ENCODE assay signal across 31 mouse cellular contexts in the genomic region with DNA sequence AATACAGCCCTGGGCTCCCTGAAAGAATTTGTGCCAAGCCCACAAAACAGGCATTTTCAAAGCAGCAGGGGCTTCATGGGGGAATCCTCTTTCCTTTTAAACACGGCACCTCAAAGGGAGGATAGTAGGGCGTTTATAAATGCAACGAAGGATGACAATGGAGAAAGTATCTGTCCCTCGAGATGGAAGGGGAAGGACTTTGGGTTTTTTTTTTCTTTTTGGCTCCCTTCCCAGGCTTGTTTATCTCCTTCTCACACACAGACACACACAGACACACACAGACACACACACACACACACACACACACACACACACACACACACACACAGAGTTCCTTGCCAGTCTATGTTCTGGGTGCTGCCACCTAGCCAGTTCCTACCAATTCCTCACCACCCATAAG. TPM values are rescaled to one million over a fixed set of nuclear protein-coding genes. Genes with fewer than 3 reads are reported as not detected.
DNase-seq lines count a peak whose midpoint lies in the region; ATAC-seq lines count a peak whose summit lies in the region.
"Had no signal": no experiment of that assay in that cellular context is flagged by ENCODE, and none has a peak within 500 bp of the region (broad histone marks: within the 10 kb centered on the region; RNA-seq: fewer than 3 reads in every experiment).

No protein-coding gene starts in this region.

- H3K4me1 ChIP-seq in forebrain, embryonic 13.5 days = peaks cover 50% of the 10 kb centered on the region
- peaks cover 24% of the 10 kb centered on the region for H3K4me1 ChIP-seq in forebrain, embryonic 12.5 days
- H3K4me1 ChIP-seq in midbrain, embryonic 14.5 days (ENCODE audit: control insufficient read depth, insufficient read depth, low read length) = peaks cover 31% of the 10 kb centered on the region
- peaks cover 48% of the 10 kb centered on the region for H3K4me1 ChIP-seq in midbrain, embryonic 13.5 days (replicated peaks)
- H3K4me1 ChIP-seq in forebrain, embryonic 16.5 days (replicated peaks; ENCODE audit: control insufficient read depth, insufficient read depth, low read length) = peaks cover 45% of the 10 kb centered on the region
- H3K4me1 ChIP-seq: embryonic facial prominence, embryonic 13.5 days had no signal

- no peaks in the 10 kb centered on the region for H3K27me3 ChIP-seq in forebrain, embryonic 13.5 days
- 0 out of 2 replicates have a peak, but pooled peaks cover 2% of the 10 kb centered on the region for H3K27me3 ChIP-seq in forebrain, embryonic 12.5 days
- H3K27me3 ChIP-seq in midbrain, embryonic 14.5 days (ENCODE audit: control insufficient read depth, insufficient read depth, low read length) = no peaks in the 10 kb centered on the region
- H3K27me3 ChIP-seq in midbrain, embryonic 13.5 days = peaks cover 4% of the 10 kb centered on the region; the same call in 1 of the 2 replicates
- H3K27me3 ChIP-seq in forebrain, embryonic 16.5 days (replicated peaks; ENCODE audit: control insufficient read depth, insufficient read depth, low read length) = no peaks in the 10 kb centered on the region
- H3K27me3 ChIP-seq: embryonic facial prominence, embryonic 13.5 days; intestine, embryonic 15.5 days had no signal

- DNase-seq in midbrain, embryonic 14.5 days = no peak
- DNase-seq in MEL-GATA-1-ER (ENCODE audit: extremely low read depth, low read depth) = peak; percentile 69
- no peak for DNase-seq in frontal cortex, postnatal 10 days (ENCODE audit: low spot score in 2 of 2)
- no peak for DNase-seq in left cerebral cortex, adult 8-10 months (ENCODE audit: low spot score in 2 of 2)
- DNase-seq: adrenal gland, postnatal 10 days; cerebellum, adult 11-12 months; cerebellum, adult 9-11 months; gastrocnemius, postnatal 25 days; heart, adult 11 months; kidney, adult 2 months; layer of hippocampus, postnatal 36 days; lung, embryonic 14.5 days; lung, postnatal 14 days had no signal

- H3K9ac ChIP-seq in forebrain, embryonic 13.5 days = no peak overlapping the region
- H3K9ac ChIP-seq in forebrain, embryonic 12.5 days = no peak overlapping the region
- H3K9ac ChIP-seq in midbrain, embryonic 14.5 days (replicated peaks; ENCODE audit: low read length) = no peak overlapping the region
- H3K9ac ChIP-seq in midbrain, embryonic 13.5 days (replicated peaks) = no peak overlapping the region
- H3K9ac ChIP-seq in forebrain, embryonic 16.5 days (replicated peaks; ENCODE audit: low read depth, low read length) = no peak overlapping the region
- H3K9ac ChIP-seq: embryonic facial prominence, embryonic 13.5 days; heart, embryonic 15.5 days; intestine, embryonic 15.5 days; limb, embryonic 15.5 days; liver, embryonic 14.5 days; lung, embryonic 14.5 days; neural tube, embryonic 12.5 days had no signal

- WGBS in forebrain, embryonic 13.5 days = 39% methylated on average over 4 of the region's 4 CpGs
- 55% methylated on average over 4 of the region's 4 CpGs for WGBS in forebrain, embryonic 12.5 days
- WGBS in midbrain, embryonic 14.5 days = 31% methylated on average over 4 of the region's 4 CpGs
- 54% methylated on average over 4 of the region's 4 CpGs for WGBS in midbrain, embryonic 13.5 days
- WGBS in forebrain, embryonic 16.5 days = 27% methylated on average over 4 of the region's 4 CpGs

- H3K4me2 ChIP-seq in forebrain, embryonic 13.5 days = no peak overlapping the region
- H3K4me2 ChIP-seq in forebrain, embryonic 12.5 days = no peak overlapping the region
- no peak overlapping the region for H3K4me2 ChIP-seq in midbrain, embryonic 14.5 days (ENCODE audit: low read length)
- H3K4me2 ChIP-seq in midbrain, embryonic 13.5 days (replicated peaks) = no peak overlapping the region
- no peak overlapping the region for H3K4me2 ChIP-seq in forebrain, embryonic 16.5 days (ENCODE audit: low read length)
- H3K4me2 ChIP-seq: embryonic facial prominence, embryonic 13.5 days; heart, embryonic 15.5 days; intestine, embryonic 15.5 days; limb, embryonic 15.5 days; lung, embryonic 14.5 days; midbrain, embryonic 11.5 days; neural tube, embryonic 12.5 days had no signal

- H3K4me3 ChIP-seq in forebrain, embryonic 13.5 days = no peak overlapping the region
- H3K4me3 ChIP-seq in forebrain, embryonic 12.5 days (replicated peaks) = no peak overlapping the region
- no peak overlapping the region for H3K4me3 ChIP-seq in midbrain, embryonic 14.5 days (replicated peaks; ENCODE audit: low read depth, low read length)
- H3K4me3 ChIP-seq in midbrain, embryonic 13.5 days (replicated peaks) = no peak overlapping the region
- no peak overlapping the region for H3K4me3 ChIP-seq in forebrain, embryonic 16.5 days (replicated peaks; ENCODE audit: low read length)
- H3K4me3 ChIP-seq: embryonic facial prominence, embryonic 13.5 days; heart, embryonic 10.5 days; heart, embryonic 15.5 days; intestine, embryonic 15.5 days; limb, embryonic 10.5 days; limb, embryonic 15.5 days; neural tube, embryonic 12.5 days had no signal

- no peaks in the 10 kb centered on the region for H3K36me3 ChIP-seq in forebrain, embryonic 13.5 days (ENCODE audit: poor library complexity, severe bottlenecking)
- no peaks in the 10 kb centered on the region for H3K36me3 ChIP-seq in forebrain, embryonic 12.5 days (replicated peaks)
- no peaks in the 10 kb centered on the region for H3K36me3 ChIP-seq in midbrain, embryonic 14.5 days (ENCODE audit: control insufficient read depth, insufficient read depth, low read length)
- H3K36me3 ChIP-seq in midbrain, embryonic 13.5 days = no peaks in the 10 kb centered on the region
- no peaks in the 10 kb centered on the region for H3K36me3 ChIP-seq in forebrain, embryonic 16.5 days (ENCODE audit: control insufficient read depth, insufficient read depth)
- H3K36me3 ChIP-seq: embryonic facial prominence, embryonic 13.5 days; heart, embryonic 10.5 days; heart, embryonic 15.5 days; intestine, embryonic 15.5 days; limb, embryonic 10.5 days; limb, embryonic 15.5 days; neural tube, embryonic 12.5 days had no signal

- peak overlapping the region; percentile 74; the same call in 1 of the 2 replicates for H3K27ac ChIP-seq in forebrain, embryonic 13.5 days
- no peak overlapping the region for H3K27ac ChIP-seq in forebrain, embryonic 12.5 days
- H3K27ac ChIP-seq in midbrain, embryonic 14.5 days (replicated peaks; ENCODE audit: low read depth, low read length) = 0 out of 2 replicates have a peak overlapping the region, but pooled peaks have one; percentile 21
- no peak overlapping the region for H3K27ac ChIP-seq in midbrain, embryonic 13.5 days
- H3K27ac ChIP-seq in forebrain, embryonic 16.5 days (ENCODE audit: low read length) = peak overlapping the region; percentile 63; the same call in 1 of the 2 replicates
- H3K27ac ChIP-seq: embryonic facial prominence, embryonic 13.5 days; heart, embryonic 10.5 days; heart, embryonic 15.5 days; hindbrain, postnatal 0 days; intestine, embryonic 15.5 days; limb, embryonic 10.5 days; limb, embryonic 15.5 days; liver, embryonic 14.5 days; neural tube, embryonic 12.5 days had no signal

- ATAC-seq in forebrain, embryonic 13.5 days = no peak
- ATAC-seq in forebrain, embryonic 12.5 days (ENCODE audit: low FRiP score) = no peak
- ATAC-seq in midbrain, embryonic 14.5 days (ENCODE audit: low FRiP score, low TSS enrichment) = no peak
- no peak for ATAC-seq in midbrain, embryonic 13.5 days
- no peak for ATAC-seq in forebrain, embryonic 16.5 days
- ATAC-seq: activated CD4-positive, CD25-positive, alpha-beta regulatory T cell, adult 4 months; hindbrain, postnatal 0 days; intestine, embryonic 15.5 days had no signal

- H3K9me3 ChIP-seq in forebrain, embryonic 13.5 days (replicated peaks) = no peaks in the 10 kb centered on the region
- H3K9me3 ChIP-seq in forebrain, embryonic 12.5 days = no peaks in the 10 kb centered on the region
- H3K9me3 ChIP-seq in midbrain, embryonic 14.5 days (ENCODE audit: control insufficient read depth, low read length) = no peaks in the 10 kb centered on the region
- H3K9me3 ChIP-seq in midbrain, embryonic 13.5 days = no peaks in the 10 kb centered on the region
- H3K9me3 ChIP-seq in forebrain, embryonic 16.5 days (ENCODE audit: control insufficient read depth, low read length) = no peaks in the 10 kb centered on the region
- H3K9me3 ChIP-seq: embryonic facial prominence, embryonic 13.5 days; heart, embryonic 10.5 days; heart, embryonic 15.5 days; intestine, embryonic 15.5 days; limb, embryonic 10.5 days; limb, embryonic 15.5 days; neural tube, embryonic 12.5 days had no signal

RNA-seq across cellular contexts. Expression of gene Efcab10, which starts 57.4 kb away (rescaled TPM):
- 1.0 and 1.6 TPM in 2 replicates for polyA plus RNA-seq in forebrain, embryonic 13.5 days (2015; fragmentation: Nextera tagmentation; extraction: Ambion mirVana)
- polyA plus RNA-seq in forebrain, embryonic 12.5 days (2016; fragmentation: Nextera tagmentation; extraction: Ambion mirVana) = 1.2 and 1.4 TPM in 2 replicates
- polyA plus RNA-seq in midbrain, embryonic 14.5 days (2014; fragmentation: Nextera tagmentation; extraction: Ambion mirVana) = 2.9 and 3.4 TPM in 2 replicates
- polyA plus RNA-seq in midbrain, embryonic 13.5 days (2015; fragmentation: Nextera tagmentation; extraction: Ambion mirVana) = 2.7 and 3.1 TPM in 2 replicates
- polyA plus RNA-seq in forebrain, embryonic 16.5 days (2015; fragmentation: Nextera tagmentation; extraction: Ambion mirVana) = 2.0 and 2.1 TPM in 2 replicates
- 1 to 10 TPM; 2.3 to 4.3 (median 3.2) TPM for total RNA-seq in left cerebral cortex, adult 8-10 months (2022)
- total RNA-seq: gastrocnemius, adult 18-20 months; gastrocnemius, postnatal 25 days; heart, postnatal 25 days; hindbrain, postnatal 0 days had no signal
- polyA plus RNA-seq: activated CD4-positive, CD25-positive, alpha-beta regulatory T cell, adult 4 months; limb, embryonic 15.5 days; liver, embryonic 14.5 days; stomach, embryonic 14.5 days had no signal

Comparison
In these comparisons a context has a peak if more than half of its experiments do, and no peak if none do; other contexts are left out.
1. H3K27ac ChIP-seq: peak in forebrain, embryonic 13.5 days (single experiment), midbrain, embryonic 14.5 days (single experiment) and forebrain, embryonic 16.5 days (single experiment); none in forebrain, embryonic 12.5 days (single experiment) and midbrain, embryonic 13.5 days (single experiment).